Mouse (Mus musculus) lung, embryonic 15.5 days (tissue): ENCODE measurements around the gene Spaar. TPM values are rescaled to one million over a fixed set of nuclear protein-coding genes. Genes with fewer than 3 reads are reported as not detected.
A peak's percentile ranks its signal among the peaks of the same experiment; 100 is the strongest.
"Not testable (repeated sequence)": the region's sequence is repeated elsewhere in the genome, so short reads cannot be mapped to it uniquely, and the experiment has no call there.

Source experiments
- ATAC-seq: fragments of 200-750 bp; cut with Nextera tagmentation; 2 replicates; pipeline ENCODE4 v1.8.0; 2017; ENCODE audit warnings: moderate number of reproducible peaks, borderline replicate concordance; ENCODE audit not compliant: low FRiP score, low TSS enrichment; ENCODE audit errors: extremely low read depth
- H3K27ac ChIP-seq: fragments of 300-500 bp; sonication (generic); 2 replicates; pipeline ENCODE4 v1.5.1; 2015; ENCODE audit warnings: moderate library complexity, mild to moderate bottlenecking, inconsistent platforms
- H3K27me3 ChIP-seq: fragments of 300-500 bp; sonication (generic); 2 replicates; pipeline ENCODE4 v1.6.1; 2015; ENCODE audit warnings: inconsistent platforms
- H3K36me3 ChIP-seq: fragments of 300-500 bp; sonication (generic); 2 replicates; pipeline ENCODE4 v1.6.1; 2015; ENCODE audit warnings: inconsistent platforms
- H3K4me1 ChIP-seq: fragments of 300-500 bp; sonication (generic); 2 replicates; pipeline ENCODE4 v1.6.1; 2015; ENCODE audit warnings: inconsistent platforms
- H3K4me2 ChIP-seq: fragments of 300-500 bp; sonication (generic); 2 replicates; pipeline ENCODE4 v1.6.1; 2015; ENCODE audit warnings: inconsistent platforms, mild to moderate bottlenecking, moderate library complexity
- H3K4me3 ChIP-seq: fragments of 300-500 bp; sonication (generic); 2 replicates; pipeline ENCODE4 v1.5.1; 2015; ENCODE audit warnings: mild to moderate bottlenecking, inconsistent platforms
- H3K9ac ChIP-seq: fragments of 300-500 bp; sonication (generic); 2 replicates; pipeline ENCODE4 v1.6.1; 2015; ENCODE audit warnings: inconsistent platforms
- H3K9me3 ChIP-seq: fragments of 300-500 bp; sonication (generic); 2 replicates; pipeline ENCODE4 v1.6.1; 2016; ENCODE audit warnings: inconsistent platforms
- WGBS: fragments of 180-500 bp; shearing (Covaris S2); methylation state at CpG from one replicate; pipeline ENCODE4 v1.1.7; 2015; 5-methylcytosine and 5-hydroxymethylcytosine counted together
- polyA plus RNA-seq: library from polyadenylated mRNA; unstranded; fragments of >200 nt; fragmentation: Nextera tagmentation; extraction: Ambion mirVana; gene quantifications from 2 replicates; pipeline ENCODE4 v1.2.1, GENCODE M21; 2015

Spaar gene
- polyA plus RNA-seq, 1 experiment from 2014 or later = 0.62 TPM

- Histone ChIP-seq H3K9me3 (no peaks in the 10 kb centered on the region), H3K27ac (no peak overlapping the region), H3K4me1 (0 out of 2 replicates have a peak, but pooled peaks cover 6% of the 10 kb centered on the region), H3K36me3 (no peaks in the 10 kb centered on the region), H3K27me3 (no peaks in the 10 kb centered on the region), H3K4me2 (no peak overlapping the region), H3K4me3 (no peak overlapping the region), H3K9ac (no peak overlapping the region)
- ATAC-seq = no peak
- 69% methylated on average over 2 of the region's 2 CpGs for WGBS
These were observed 31.5 kb downstream of the Spaar start for GRCm38 (mm10) chr4:43761336-43761735.

- Histone ChIP-seq H3K36me3 (no peaks in the 10 kb centered on the region), H3K9me3 (no peaks in the 10 kb centered on the region), H3K27me3 (no peaks in the 10 kb centered on the region), H3K9ac (no peak overlapping the region), H3K27ac (no peak overlapping the region), H3K4me1 (0 out of 2 replicates have a peak, but pooled peaks cover 6% of the 10 kb centered on the region), H3K4me2 (no peak overlapping the region), H3K4me3 (no peak overlapping the region)
- WGBS = 22% methylated on average over 7 of the region's 7 CpGs
- no peak for ATAC-seq
These were observed 33.6 kb downstream of the Spaar start for GRCm38 (mm10) chr4:43763410-43763809.

DNA sequence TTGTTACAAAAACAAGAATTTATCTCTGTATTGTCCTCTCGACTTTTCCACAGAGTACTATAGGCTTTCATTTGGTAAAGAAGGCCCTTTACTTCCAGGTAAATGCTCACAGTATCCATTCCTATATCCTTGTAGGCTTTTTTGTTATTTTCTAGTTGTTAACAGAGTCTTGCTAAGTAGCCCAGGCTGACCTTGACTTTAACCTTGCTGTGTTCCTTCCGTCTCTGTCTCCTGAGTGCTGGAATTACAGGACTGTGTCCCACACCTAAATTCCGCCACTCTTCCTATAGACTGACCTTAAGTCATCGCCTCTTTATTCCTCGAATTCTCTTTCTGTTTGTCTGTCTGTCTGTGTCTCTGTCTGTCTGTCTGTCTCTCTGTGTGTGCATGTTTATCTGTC, 38.5 kb downstream of the Spaar start:
- Histone ChIP-seq H3K9me3 (no peaks in the 10 kb centered on the region), H3K9ac (no peak overlapping the region), H3K4me1 (peaks cover 5% of the 10 kb centered on the region), H3K27ac (no peak overlapping the region), H3K4me3 (no peak overlapping the region), H3K27me3 (no peaks in the 10 kb centered on the region), H3K4me2 (no peak overlapping the region), H3K36me3 (no peaks in the 10 kb centered on the region)
- 81% methylated on average over 5 of the region's 5 CpGs for WGBS
- ATAC-seq = no peak

DNA sequence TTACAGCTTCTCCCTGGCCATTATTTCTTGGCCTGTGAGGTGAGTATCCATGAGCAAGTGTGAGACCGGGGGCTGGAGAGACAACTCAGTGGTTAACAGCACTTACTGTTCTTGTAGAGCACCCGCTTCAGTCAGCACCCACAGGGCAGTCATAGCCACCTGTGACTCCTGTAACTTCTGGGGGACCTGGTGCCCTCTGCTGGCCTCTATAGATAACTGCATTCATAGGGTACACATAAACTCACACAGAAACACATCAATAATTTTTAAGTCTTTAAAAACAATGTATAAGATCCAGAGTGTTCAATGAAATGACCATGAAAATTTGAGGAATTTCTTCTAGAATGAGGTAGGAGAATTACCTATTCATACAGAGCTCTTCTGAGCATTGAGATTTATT, 39.5 kb downstream of the Spaar start:
- Histone ChIP-seq H3K27me3 (no peaks in the 10 kb centered on the region), H3K36me3 (no peaks in the 10 kb centered on the region), H3K9ac (no peak overlapping the region), H3K27ac (no peak overlapping the region), H3K4me1 (peaks cover 5% of the 10 kb centered on the region), H3K9me3 (no peaks in the 10 kb centered on the region), H3K4me3 (no peak overlapping the region), H3K4me2 (no peak overlapping the region)
- ATAC-seq = no peak
- WGBS = 88% methylated on average over 2 of the region's 2 CpGs

DNA sequence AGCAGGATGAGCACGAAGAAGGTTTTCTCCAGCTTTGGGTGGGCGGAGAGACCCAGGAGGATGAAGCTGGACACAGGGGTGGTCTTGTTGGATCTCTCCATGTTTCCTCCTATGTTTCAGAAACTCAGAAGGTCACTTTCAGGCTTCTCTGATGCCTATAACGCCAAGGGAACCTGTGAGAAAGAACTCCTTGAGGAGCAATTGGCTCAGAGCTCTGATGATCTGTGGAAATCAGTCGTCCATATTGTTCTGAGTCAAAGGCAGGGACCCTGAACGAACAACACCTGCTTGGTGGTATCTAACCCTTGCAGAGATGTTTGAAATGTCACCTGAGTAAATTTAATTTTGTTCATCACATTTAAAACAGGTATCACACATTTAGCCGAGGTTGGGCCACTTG, 41.1 kb downstream of the Spaar start, which contains the start of gene Olfr159:
Gene Olfr159 (minus strand): TSS at position 101 of the 400 bp plus-strand sequence.
- no peak for ATAC-seq
- 80% methylated on average over 6 of the region's 6 CpGs for WGBS

GRCm38 (mm10) chr4:43771626-43772025, 41.8 kb downstream of the Spaar start:
- Histone ChIP-seq H3K4me3 (no peak overlapping the region), H3K27ac (no peak overlapping the region), H3K27me3 (no peaks in the 10 kb centered on the region), H3K9ac (no peak overlapping the region), H3K36me3 (no peaks in the 10 kb centered on the region), H3K4me1 (peaks cover 5% of the 10 kb centered on the region), H3K9me3 (no peaks in the 10 kb centered on the region), H3K4me2 (no peak overlapping the region)
- WGBS = 46% methylated on average over 6 of the region's 6 CpGs
- ATAC-seq = no peak

More for the DNA sequence above, 41.1 kb downstream of the Spaar start, which contains the start of gene Olfr159:
- H3K4me1 ChIP-seq = peaks cover 5% of the 10 kb centered on the region
- no peak within 1 kb of the TSS for H3K27ac ChIP-seq
- no peak within 1 kb of the TSS for H3K4me2 ChIP-seq
- H3K9ac ChIP-seq = no peak within 1 kb of the TSS
- H3K4me3 ChIP-seq = no peak within 1 kb of the TSS
- H3K27me3 ChIP-seq = no peaks in the 10 kb centered on the region
- H3K36me3 ChIP-seq = no peaks in the 10 kb centered on the region
- no peaks in the 10 kb centered on the region for H3K9me3 ChIP-seq

DNA sequence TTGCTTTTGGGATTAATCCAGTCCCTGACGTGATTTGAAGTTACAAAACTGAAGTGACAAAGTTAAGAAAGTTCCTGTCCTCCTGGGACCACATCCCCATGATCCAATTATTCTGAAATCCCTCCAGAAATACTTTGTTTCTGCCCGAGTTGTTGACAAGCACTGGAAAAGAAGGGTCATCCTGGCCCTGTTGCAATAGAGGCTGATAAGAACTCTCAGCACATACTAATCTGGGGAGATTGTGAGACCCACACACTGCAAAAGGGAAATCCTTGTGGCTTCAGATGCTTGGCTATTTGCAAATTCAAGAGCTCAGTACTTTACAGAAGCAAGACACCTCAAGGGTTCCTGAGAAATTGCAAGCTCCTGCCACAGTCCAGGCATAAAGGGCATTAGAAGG, 42.5 kb downstream of the Spaar start:
- no peaks in the 10 kb centered on the region for H3K9me3 ChIP-seq
- no peak overlapping the region for H3K4me2 ChIP-seq
- H3K27me3 ChIP-seq = no peaks in the 10 kb centered on the region
- H3K36me3 ChIP-seq = no peaks in the 10 kb centered on the region
- no peak overlapping the region for H3K4me3 ChIP-seq
- 31% methylated on average over 2 of the region's 2 CpGs for WGBS
- H3K4me1 ChIP-seq = peaks cover 5% of the 10 kb centered on the region
- no peak overlapping the region for H3K9ac ChIP-seq
- H3K27ac ChIP-seq = no peak overlapping the region
- no peak for ATAC-seq

DNA sequence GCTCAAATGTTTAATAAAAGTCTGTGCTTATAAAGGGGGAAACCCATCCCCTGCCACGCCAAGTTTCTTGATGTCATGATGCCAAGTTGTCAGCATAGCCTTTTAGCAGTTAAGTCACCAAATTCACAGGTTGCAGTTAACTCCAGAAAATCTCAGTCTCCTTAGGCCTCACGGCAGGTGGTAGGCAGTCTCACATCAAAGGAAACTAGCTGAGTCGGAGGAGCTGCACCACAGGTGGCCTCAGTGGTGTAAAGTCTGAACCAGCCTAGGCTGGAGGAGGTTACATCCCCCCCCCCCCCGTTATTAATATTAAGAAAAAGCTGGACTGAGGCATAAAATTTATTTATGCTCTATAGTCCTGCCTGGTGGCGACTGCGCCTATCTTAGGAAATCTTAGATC, 65.5 kb downstream of the Spaar start:
- no peak overlapping the region for H3K4me3 ChIP-seq
- H3K4me1 ChIP-seq = no peaks in the 10 kb centered on the region
- 71% methylated on average over 6 of the region's 6 CpGs for WGBS
- no peak overlapping the region for H3K9ac ChIP-seq
- no peak overlapping the region for H3K4me2 ChIP-seq
- no peak for ATAC-seq
- no peak overlapping the region for H3K27ac ChIP-seq
- no peaks in the 10 kb centered on the region for H3K27me3 ChIP-seq
- H3K36me3 ChIP-seq = no peaks in the 10 kb centered on the region
- H3K9me3 ChIP-seq = no peaks in the 10 kb centered on the region

DNA sequence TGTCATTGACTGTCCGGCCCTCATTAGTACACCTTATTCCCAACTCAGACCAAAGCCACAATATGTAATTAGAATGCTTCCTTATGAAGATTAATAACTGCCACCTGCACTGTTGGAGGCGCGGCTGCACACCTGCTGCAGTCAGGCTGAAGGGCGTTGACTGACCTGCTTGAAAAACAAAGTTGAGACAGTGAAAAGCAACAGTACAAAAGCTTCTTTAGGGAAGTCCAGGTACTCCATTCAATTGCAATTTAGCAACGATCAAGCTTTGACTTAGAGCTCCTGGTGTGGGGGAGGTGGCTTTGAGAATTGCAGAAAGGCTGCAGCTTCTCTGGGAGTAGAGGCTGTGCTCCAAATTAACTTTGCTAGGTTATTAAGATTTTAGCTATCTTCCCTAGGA, 66.0 kb downstream of the Spaar start:
- H3K27ac ChIP-seq, ATAC-seq, H3K4me3 ChIP-seq, H3K9me3 ChIP-seq, H3K4me1 ChIP-seq, H3K4me2 ChIP-seq, H3K36me3 ChIP-seq, H3K27me3 ChIP-seq, H3K9ac ChIP-seq: not testable (repeated sequence)
- WGBS = 83% methylated on average over 5 of the region's 5 CpGs

- H3K4me2 ChIP-seq = no peak overlapping the region
- no peaks in the 10 kb centered on the region for H3K27me3 ChIP-seq
- no peaks in the 10 kb centered on the region for H3K9me3 ChIP-seq
- WGBS = 58% methylated on average over 7 of the region's 7 CpGs
- no peaks in the 10 kb centered on the region for H3K36me3 ChIP-seq
- H3K4me3 ChIP-seq = no peak overlapping the region
- H3K27ac ChIP-seq = 0 out of 2 replicates have a peak overlapping the region, but pooled peaks have one; percentile 21
- no peak overlapping the region for H3K9ac ChIP-seq
- no peaks in the 10 kb centered on the region for H3K4me1 ChIP-seq
- ATAC-seq = no peak
These were observed 69.1 kb downstream of the Spaar start for GRCm38 (mm10) chr4:43798936-43799335.

Other genes with a start within 250 kb of the Spaar start
- 0.14 and 1.2 TPM in 2 replicates for gene Sit1, start 246.3 kb upstream of the Spaar start, polyA plus RNA-seq
- gene Ccdc107, start 237.1 kb upstream of the Spaar start, polyA plus RNA-seq = 67.4 and 70.1 TPM in 2 replicates
- 48.8 and 54.0 TPM in 2 replicates for gene Arhgef39, start 230.3 kb upstream of the Spaar start, polyA plus RNA-seq
- 4.7 and 6.1 TPM in 2 replicates for gene Car9, start 223.1 kb upstream of the Spaar start, polyA plus RNA-seq
- 198 and 216 TPM in 2 replicates for gene Tpm2, start 206.3 kb upstream of the Spaar start, polyA plus RNA-seq
- 62.7 and 63.2 TPM in 2 replicates for gene Creb3, start 167.7 kb upstream of the Spaar start, polyA plus RNA-seq
- gene Tln1, start 167.3 kb upstream of the Spaar start, polyA plus RNA-seq = 97.9 and 98.2 TPM in 2 replicates
- 23.7 and 32.2 TPM in 2 replicates for gene Rgp1, start 151.3 kb upstream of the Spaar start, polyA plus RNA-seq
- 19.0 and 21.1 TPM in 2 replicates for gene Gba2, start 151.2 kb upstream of the Spaar start, polyA plus RNA-seq
- 0.77 and 1.5 TPM in 2 replicates for gene Msmp, start 145.5 kb upstream of the Spaar start, polyA plus RNA-seq
- 9.6 and 10.6 TPM in 2 replicates for gene Npr2, start 98.1 kb upstream of the Spaar start, polyA plus RNA-seq
- gene Spag8, start 76.4 kb upstream of the Spaar start, polyA plus RNA-seq = 3.9 TPM in 2 replicates
- 110 and 114 TPM in 2 replicates for gene Hint2, start 73.6 kb upstream of the Spaar start, polyA plus RNA-seq
- gene Tmem8b, start 61.1 kb upstream of the Spaar start, polyA plus RNA-seq = 4.2 and 4.9 TPM in 2 replicates
- 2.1 and 2.3 TPM in 2 replicates for gene Fam221b, start 60.9 kb upstream of the Spaar start, polyA plus RNA-seq
- not detected in 2 replicates for gene Olfr70, start 29.2 kb upstream of the Spaar start, polyA plus RNA-seq
- gene Olfr71, start 19.8 kb upstream of the Spaar start, polyA plus RNA-seq = not detected in 2 replicates
- gene Hrct1, start 2.8 kb upstream of the Spaar start, polyA plus RNA-seq = 1.1 and 1.3 TPM in 2 replicates
- not detected in 2 replicates for gene Olfr159, start 41.0 kb downstream of the Spaar start, polyA plus RNA-seq
- gene Olfr156, start 93.9 kb downstream of the Spaar start, polyA plus RNA-seq = not detected in 2 replicates
- gene Olfr157, start 110.2 kb downstream of the Spaar start, polyA plus RNA-seq = not detected in 2 replicates
- gene Olfr155, start 121.5 kb downstream of the Spaar start, polyA plus RNA-seq = not detected in 2 replicates
- 23.0 and 23.2 TPM in 2 replicates for gene Reck, start 145.5 kb downstream of the Spaar start, polyA plus RNA-seq
- gene Glipr2, start 227.4 kb downstream of the Spaar start, polyA plus RNA-seq = 66.8 and 67.9 TPM in 2 replicates